1 mouse cellular context compared by ENCODE assay signal in the genomic region with DNA sequence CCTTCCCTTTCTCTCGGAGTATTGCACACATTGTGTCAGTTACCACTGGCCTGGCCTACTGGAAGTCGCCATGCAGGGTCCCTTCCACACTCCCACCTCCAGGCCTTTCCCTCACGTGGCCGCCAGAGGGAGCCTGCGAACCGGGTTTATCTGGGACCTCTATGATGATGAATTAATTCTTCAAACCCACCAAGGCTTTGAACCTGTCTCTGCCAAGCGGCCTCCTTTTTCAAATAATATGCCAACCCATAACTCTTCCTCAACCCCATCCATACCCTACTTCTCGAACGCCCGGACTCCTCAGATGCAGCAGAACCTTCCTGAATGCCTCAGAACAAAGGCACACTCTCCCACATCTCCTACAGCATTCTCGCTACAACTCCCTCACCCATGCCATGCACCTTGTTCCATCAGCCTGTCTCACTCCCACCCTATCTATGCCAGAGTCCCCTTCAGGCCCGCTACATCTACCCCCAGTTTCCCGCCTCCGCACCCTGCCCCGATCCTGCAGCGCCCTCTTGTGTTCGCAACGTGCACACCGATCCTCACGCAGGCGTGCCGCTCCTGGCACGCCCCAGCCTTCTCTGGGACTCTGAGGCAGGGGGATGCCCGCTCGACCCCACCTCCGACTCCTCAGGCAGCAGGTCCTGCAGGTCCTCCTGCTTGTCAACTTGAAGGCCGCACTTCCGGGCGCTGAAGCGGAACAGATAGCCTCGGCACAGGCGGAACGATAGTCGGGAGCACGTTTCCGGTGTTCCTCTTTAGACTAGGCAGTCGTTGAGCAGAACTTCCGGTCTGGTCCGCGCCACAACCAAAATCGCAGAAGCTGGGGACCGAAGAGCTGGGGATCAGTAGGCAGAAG.
A peak's percentile ranks its signal among the peaks of the same experiment; 100 is the strongest.
TF ChIP-seq lines count a peak whose summit lies in the region.

No protein-coding gene starts in this region.

TF ChIP-seq in myocyte, 11 proteins besides CTCF, POLR2A, EP300 and RAD21:
- TF ChIP-seq TCF12 (IDR thresholded peaks at IDR 0.05; ENCODE audit: insufficient read depth, poor library complexity, severe bottlenecking) (no peak), POLR2AphosphoS2 (IDR thresholded peaks at IDR 0.05; ENCODE audit: insufficient read length, low read depth) (peak; percentile 34), E2F4 (IDR thresholded peaks at IDR 0.05; ENCODE audit: insufficient read depth) (peak; percentile 58), USF1 (IDR thresholded peaks at IDR 0.05; ENCODE audit: low read depth) (peak; percentile 9)
